Mouse (Mus musculus) heart, adult 9 months (tissue): ENCODE results near the gene Nfic.

ENCODE experiments used
- DNase-seq, 2 experiments: peaks; one replicate each; pipeline ENCODE4 v3.0.0; 2022; ENCODE audit warnings: low spot score in 2 of 2

The Nfic gene

DNA sequence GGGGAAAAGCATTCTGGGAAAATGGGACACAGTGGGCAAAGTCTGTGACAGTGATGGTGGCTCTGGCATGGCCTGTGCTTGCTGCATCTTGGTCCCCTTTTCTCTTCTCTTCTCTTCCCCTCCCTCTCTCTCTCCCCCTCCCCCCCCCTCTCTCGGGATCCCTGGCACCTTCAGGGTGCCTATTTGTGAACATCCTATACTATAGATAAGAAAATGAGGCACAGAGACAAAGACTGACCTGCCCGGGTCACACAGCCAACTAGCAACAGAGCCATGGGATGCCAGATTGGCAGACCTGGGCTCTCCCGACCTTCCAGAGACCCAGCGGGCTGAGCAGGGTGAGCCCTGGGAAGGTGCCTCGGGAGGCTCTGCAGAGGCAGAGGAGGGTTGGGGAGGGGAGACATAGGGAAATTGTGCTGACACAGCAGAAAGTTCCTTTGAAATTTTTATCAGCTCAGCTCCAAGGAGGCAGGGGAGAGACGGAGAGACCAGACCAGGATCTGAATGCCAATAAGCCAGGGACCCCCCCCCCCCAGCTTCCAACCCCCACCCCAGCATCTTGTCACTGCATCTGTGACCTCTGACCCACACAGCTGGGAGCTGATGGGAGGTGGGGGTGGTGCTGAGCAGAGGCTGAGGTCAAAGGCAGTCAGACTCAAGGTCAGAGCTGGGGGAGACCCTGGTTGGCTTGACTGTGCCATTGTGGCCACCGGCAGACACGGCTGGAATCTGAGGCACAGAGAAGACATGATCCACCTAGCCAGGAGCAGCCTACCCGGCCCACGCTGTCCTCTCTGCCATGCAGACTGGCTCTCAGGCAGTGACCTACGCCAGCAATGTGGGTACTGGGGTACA, 37.0 kb downstream of the Nfic start:
- DNase-seq, result no peak

DNA sequence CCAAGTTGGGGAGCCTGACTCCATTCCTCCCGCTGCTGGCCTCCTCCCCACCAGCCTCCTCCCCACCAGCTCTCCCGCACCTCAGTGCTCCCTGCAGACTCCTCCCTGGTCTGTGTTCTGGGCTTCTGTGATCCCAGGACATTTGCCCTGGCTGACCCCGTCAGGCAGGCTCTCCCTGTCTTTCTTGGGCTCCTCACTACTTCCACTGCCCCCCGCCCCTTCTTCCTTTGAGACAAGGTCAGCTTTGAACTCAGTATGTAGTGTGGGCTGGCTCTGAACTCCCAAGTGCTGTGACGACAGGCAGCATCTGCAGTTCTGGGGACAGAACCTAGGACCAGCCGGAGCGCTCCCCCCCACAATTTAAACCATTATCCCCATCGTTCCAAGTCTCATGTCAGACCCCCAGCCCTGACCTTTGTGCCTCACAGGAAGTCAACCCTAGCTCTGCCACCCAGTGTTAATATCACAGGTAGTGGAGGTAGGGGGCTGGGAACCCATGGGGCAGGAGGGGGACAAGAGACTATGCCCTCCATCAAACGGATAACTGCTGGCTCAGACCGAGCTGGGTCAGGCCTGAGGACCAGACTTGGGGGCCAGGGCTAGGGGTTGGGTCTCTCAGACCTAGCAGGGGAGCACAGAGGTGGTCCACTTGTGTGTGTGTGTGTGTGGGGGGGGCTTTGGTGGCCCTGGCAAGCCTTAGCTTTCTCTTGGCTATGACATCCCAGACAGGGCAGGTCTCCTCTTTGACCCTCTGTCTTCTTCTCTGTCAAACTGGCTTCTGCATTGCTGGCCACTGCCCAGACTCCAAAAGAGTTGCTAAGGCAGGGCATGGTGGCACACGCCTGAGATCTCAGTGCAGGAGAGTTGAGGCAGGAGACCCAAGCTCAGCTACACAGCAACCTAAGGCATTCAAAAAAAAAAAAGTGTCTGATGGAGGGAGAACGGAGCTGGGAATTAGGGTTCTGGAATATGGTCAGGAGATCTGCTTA, 37.9 kb downstream of the Nfic start:
- peak in 1 of 2 experiments; percentile 24 for DNase-seq

DNA sequence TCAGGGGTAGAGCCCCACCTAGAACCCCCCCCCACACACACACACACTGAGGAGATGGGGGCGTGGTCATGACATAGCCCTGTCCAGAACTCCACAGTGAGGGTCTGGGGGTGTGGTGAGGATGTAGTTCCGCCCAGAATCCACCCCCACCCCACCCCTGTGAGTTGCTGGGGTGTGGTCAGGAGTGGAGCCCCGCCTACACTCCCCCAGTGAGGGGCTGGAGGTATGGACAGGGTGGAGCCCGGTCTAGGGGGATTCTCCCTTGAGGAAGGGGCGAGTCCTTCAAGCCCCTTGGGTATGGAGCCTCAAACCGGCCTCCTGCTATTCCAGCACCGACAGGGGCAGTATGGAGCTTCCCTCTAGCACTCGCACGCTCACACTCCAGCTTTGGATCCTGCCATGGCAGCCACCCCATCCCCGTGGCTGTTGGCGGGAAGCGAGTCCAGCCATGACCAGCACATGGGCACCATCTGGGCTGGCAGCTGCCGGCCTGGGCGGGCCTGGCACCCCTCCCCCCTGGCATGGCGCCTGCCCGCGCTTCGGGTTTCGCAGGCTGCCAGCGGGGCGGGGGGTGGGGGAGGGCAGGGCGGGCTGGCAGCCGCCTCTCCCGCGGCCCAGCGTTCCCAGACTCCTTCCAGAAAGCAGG, 38.7 kb downstream of the Nfic start:
- DNase-seq, result peak; percentile 89 to 91

DNA sequence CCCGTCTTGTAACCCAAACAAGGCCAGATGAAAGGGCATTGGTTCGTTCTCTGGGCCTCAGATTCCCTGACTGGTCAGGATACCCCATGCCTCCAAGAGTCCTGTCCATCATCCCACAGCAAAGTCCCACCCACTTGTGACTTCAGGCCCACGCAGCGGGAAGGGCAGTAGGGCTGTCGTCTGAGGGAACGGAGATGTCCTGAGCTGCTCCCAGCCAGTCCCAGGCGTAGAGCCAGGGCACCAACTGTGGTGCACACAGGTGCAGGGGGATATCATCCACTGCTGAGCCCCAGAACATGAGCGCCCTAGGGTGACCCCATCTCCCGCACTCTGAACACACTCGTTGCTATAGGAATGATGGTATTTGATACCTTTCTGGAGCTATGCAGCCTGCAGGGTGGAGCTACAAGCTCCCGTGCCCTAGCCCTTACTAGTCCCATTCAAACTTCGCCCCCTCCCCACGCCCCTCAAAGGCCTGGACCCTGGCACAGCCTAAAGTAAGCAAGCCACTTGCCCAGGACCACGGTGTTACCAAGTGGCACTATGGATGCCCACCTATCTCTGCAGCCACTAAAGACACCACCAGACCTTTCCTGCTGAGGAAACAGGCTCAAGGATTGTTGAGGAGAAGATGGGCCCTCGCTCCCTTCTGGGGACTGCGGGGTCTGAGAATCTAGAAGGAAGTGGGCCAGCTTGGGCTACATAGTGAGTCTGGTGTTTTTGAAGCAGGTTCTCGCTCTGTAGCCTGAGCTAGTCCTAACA, 39.7 kb downstream of the Nfic start:
- DNase-seq, result peak in 1 of 2 experiments; percentile 67

DNA sequence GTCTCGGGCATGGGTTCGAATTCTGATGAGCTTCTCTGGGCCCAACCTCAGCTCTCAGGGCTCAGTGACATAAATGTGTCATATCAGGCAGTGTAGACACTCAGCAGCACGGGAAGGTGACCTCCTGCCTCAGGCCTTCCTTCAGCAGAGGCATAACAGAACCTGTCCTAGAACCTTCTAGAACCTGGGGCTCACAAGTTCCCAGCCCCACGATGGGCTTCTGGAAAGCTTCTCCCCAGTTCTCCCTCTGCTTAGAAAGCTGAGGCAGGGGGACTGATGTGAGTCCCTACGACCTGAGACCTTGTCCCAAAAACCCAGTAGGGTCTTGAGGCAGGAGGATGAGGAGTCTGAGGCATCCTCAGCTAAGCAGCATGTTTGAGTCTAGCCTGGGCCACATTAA, 40.3 kb downstream of the Nfic start:
- DNase-seq, result peak in 1 of 2 experiments; percentile 30

DNA sequence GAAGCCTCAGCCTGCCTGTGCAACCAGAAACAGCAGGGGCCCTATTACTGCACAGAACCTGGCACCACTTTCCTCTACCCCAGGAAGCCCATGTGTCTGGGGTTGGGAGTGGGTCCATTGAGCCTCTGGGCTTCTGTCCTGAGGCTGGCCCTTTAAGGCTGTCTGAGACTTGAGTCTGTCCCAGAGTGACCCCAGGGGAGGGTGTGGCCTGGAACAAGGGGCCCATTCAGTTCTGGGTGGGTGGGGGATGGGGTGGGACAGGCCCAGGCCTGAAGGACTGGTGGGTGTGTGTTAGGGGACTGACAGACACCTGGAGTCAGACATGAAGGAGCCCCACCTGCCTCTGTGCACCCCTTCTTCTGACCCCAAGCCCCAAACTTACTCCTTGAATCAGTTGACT, 40.8 kb downstream of the Nfic start:
- DNase-seq, result peak; percentile 70 to 73

DNA sequence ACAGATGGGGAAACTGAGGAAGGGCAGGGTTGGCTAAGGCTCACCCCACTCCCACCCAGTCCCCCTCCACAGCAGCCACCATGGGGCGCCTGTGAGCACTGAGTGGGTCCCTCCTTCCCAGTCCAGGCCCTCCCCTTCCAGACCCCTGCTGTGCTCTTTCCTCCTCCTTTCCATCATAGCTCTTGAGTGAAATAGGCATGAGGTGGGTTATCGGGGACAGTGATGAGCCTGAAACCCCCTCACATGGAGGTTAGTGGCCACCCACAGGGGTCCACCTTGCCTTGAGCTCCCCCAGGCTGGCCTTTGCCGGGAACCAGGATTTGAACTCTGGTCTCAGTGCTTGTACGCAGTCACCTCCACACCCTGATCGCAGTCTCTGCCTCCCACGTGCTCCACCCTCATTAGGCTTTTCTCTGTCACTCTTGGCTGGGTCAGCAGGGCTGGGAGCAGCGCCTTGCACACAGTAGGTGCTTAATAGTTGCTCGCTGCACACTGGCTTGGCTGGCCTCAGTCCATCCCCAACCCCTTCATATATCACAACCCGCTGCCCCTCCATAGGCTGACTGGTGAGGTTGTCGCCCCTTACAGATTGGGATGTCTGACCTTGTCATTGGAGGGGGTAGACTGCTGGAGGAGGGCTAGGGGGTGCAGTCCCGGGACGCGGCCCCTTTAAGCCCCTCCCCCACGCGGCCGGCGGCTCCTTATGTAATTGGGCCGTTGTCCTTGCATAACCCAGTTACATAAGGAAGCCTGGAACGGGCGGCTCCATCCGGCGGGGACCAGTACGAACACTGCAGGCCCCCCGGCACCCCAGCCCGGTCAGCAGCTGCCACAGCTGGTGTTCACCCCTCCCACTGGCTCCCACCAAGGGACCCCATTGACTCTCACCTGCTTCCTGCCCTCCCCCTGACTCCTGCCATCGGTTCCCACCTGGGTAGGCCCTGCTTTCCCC, 41.8 kb downstream of the Nfic start:
- DNase-seq, result peak; percentile 93 to 94

DNA sequence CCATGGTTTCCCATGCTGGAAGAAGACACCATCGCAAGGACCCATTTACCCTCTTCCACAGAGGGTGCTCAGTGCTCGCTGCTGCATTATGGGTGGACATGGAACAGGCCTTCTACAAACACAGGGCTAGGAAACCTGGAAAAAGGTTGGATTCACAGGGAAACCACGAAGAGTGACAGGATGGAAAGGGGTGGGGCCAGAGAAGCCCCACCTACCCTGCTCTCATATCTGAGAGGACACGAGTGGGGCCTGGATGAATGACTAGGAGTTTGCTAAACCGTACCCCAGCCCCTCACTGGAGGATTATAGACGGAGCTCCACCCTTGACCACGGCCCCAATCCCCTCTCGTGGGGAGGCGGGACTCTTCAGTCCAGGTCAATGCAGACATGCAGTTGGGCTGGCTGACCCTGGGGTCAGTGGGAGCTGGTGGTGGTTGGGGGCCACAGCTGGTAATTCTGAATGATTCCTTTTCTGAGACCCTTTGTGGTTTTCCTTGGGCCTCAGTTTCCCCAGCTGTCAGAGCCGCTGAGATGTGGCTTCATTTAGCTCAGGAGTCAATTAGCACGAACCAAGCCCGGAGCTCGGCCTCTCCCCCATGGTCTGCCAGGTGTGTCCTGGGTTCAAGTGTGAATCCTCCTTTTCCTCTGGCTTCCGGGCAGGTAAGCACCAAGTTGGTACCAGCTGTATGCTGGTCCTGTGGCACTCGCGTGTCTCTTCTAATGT, 42.7 kb downstream of the Nfic start:
- no peak for DNase-seq

DNA sequence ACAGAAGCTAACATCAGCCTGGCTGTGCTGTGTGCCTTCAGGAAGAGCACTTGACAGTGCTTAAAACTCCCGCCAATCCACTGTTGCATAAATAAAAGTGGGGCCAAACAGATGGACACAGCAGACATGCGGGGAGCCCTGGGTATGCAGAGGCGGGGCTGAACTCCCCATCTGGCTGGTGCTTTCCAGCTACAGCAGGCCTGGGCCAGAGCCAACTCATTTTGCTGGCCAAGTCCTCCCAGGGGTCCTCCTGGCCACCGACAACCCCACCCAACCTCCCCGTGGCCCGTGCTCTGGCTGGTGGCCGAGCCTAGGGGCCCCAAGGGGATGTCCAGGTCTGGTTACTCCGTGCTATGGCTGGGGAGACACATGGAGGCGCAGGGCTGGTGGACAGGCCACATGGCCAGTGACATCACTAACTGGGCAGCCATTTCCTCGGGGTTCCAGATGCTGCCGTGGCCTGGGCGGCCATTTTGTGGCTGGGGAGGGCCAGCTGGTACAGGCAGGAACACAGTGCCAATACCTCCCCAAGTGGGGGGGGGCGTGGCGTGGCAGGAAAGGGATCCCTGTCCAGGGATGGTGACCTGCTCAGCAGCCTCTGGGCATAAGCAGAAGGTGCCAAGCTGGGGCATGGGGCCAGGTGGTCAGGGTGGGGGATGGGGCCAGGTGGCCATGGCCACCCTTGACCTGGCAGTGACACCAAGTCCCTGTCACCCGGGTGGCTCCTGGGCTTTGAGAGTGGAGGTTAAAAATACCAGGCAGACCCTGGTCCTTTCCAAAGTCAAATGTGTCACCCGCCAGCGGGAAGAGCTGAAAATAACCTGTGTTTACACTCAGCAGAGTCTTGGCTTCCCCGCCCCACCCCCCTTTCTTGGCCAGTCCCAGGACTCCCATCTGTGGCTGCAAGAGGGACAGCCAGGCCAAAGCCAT, 43.7 kb downstream of the Nfic start:
- peak; percentile 97 to 99 for DNase-seq

DNA sequence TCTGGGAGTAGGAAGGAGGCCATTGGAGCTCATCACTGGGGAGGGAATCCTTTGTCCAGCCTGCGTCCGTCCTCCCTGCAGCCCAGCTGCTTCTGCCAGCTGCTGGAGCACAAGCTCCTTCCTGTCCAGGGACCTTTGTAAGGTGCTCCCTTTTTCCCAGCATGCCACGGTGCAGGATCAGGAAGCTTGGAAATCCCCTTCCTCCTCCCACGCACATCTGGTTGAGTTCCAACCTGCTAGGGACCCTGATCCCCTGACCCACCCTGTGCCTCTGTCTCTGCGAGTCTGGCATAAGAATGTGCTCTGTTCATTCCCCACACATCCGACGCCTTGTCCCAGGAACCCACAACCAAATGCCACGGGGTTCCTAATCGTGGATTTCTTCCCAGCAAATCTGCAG, 44.5 kb downstream of the Nfic start:
- DNase-seq, result peak; percentile 77 to 82

DNA sequence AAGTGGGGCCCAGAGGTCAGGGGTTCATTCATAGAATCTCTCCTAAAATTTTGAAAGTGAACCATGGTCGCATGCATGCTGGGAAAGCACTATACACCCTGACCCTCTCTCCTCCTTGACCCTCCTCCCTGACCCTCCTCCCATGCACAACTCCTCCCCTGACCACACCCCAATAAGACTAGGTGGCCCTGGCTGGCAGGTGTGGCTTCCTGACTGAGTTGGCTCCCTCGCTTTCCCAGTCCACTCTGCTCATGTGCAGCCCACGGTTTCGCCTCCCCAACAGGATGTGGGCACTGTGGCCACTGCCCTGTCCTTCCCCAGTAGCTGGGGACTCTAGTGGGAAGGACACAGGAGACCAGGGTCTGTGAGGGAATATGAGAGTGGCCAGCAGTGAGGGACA, 45.1 kb downstream of the Nfic start:
- no peak for DNase-seq

DNA sequence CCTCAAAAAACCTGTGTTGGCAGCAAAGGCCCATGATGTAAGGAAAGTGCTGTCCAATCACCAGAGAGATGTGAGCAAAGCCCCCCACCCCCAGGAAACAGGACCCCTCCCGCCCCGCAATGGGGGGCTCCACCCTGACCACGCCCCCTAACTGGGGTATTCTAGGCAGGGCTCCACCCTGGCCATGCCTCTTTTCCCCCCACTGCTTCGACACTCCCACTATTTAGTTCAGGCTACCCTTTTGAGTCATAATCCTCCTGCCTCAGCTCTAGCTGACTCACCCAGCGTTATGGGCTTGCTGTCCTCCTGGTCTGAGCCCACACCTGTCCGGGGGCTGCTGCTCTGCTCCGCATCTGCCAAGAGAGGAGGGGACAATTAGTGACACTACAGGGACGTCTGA, 46.1 kb downstream of the Nfic start:
- DNase-seq, result no peak

DNA sequence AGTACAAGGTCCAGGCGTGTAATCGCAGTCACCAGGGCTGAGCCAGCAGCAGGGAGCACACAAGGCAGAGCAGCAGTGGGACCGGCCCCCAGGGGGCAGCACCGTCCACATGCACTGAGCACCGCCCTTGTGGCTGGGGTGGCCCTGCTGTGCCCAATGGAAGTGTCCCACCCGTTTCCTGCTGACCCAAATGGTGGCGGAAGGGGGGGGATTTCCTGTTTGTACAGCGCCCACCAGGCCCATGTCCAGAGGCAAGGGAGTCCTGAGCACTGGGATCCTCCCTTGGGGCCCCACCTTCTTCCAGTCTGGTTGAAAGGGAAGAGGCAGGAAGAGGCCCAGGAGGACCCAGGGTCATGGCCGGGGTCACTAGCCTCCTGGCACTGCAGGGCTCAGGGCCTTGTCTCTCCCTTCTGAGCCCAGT, 46.6 kb downstream of the Nfic start:
- peak; percentile 90 to 95 for DNase-seq

DNA sequence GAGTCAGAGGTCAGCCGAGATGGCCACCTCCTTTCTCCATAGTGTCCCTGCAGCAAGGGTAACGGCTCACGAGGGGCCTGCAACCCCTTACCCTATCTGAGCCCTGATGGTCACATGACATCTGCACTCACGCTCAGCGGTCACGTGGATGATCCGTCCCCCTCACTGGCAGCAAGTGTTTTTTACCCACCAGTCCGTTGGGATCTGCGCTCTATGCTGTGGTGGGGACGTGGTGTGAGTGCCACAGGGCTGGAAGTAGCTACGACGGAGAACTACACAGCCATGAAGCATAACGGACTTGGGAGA, 47.1 kb downstream of the Nfic start:
- DNase-seq, result no peak

DNA sequence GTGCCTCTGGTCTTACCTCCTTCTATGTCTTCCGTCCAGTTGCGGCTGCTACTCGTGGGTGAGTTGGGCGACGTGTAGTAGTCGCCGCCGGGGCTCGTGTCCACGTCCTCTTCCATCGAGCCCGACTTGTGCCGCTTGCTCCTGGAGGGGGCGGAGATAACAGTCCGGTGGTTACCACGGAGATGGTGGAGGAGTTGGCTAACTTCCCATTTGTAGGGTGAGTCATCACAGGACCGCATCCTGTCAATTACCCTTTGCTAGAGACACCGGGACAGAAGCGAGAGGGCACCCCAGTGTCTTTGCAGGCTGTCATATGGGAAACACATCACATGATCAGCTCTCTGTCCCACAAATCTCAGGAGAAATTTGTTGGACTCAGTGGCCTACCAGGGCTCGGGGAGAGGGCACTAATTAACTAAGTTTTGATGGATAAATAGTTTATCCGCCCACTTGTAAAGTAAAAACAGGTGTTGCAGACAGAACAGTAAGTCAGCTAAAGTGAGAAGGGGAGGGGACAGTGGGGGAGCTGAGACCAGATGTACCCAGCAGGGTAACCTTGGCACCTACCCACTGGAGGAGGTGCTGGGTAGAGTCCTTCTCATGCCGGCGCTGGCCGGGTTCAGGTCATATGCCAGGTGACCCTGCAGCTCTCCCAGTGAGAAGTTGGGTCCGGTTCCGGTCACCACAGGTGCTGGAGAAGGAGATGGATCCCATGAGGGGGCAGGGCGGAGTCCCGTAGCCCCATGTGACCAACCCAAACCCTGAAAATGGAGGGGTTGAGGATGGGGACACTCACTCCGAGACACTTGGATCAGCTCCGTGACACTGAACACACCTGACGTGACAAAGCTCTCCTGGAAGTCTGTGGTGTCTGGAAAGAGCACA, 47.7 kb downstream of the Nfic start:
- peak; percentile 92 to 93 for DNase-seq

DNA sequence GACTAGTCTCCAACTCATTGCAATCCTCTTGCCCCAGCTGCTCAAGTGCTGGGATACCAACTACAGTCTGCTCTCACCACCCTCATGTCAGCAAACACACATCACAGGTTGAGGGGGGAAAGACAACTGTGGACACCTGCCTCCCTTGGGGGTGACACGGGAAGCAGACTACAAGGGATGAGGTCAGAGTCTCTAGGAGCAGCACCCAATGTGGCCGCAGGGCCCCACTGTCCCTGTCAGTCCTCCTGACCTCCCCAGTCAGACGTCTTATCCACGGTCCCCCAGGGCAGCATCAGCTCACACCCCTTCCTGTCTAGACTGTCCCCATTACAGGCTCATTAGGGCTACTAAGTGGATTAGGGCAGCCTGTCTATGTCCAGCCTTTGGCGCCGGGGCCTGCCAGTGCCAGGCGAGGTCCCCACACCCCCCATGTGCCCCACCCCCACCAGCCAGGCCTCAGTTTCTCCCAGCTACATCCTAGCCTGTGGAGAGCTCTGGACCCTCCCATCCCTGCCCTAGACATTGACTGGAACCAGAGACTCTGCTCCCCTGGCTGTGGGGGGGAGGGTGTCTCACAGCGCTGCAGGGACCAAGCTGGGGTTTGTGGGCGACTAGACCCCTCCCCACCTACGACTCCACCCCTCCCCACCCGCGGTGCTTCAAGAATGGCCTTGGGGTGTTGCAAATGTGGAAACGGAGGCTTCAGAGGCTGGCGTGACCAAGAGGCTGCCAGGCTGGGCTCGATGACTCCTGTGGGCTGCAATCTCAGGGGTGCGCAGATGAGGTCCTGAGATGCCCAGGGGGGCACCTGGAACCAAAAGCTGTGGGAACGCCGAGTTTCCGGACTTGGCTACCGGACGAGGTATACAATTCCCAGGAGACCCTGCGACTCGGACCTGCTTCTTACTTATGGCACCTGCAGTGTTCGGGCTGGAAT, 48.7 kb downstream of the Nfic start:
- no peak for DNase-seq
